Mouse (Mus musculus) activated CD4-positive, CD25-positive, alpha-beta regulatory T cell (primary cell): ENCODE data around the gene Garem2. TPM values are rescaled to one million over a fixed set of nuclear protein-coding genes. Genes with fewer than 3 reads are reported as not detected.

Experiments
- polyA plus RNA-seq, 2 experiments: library from polyadenylated mRNA; unstranded; fragments of 100-300 nt; shearing (Covaris generic); gene quantifications; one replicate each; pipeline ENCODE4 v1.2.1; 2017

Gene Garem2
- polyA plus RNA-seq, result under 1 TPM; 0.07 to 0.25 TPM

DNA sequence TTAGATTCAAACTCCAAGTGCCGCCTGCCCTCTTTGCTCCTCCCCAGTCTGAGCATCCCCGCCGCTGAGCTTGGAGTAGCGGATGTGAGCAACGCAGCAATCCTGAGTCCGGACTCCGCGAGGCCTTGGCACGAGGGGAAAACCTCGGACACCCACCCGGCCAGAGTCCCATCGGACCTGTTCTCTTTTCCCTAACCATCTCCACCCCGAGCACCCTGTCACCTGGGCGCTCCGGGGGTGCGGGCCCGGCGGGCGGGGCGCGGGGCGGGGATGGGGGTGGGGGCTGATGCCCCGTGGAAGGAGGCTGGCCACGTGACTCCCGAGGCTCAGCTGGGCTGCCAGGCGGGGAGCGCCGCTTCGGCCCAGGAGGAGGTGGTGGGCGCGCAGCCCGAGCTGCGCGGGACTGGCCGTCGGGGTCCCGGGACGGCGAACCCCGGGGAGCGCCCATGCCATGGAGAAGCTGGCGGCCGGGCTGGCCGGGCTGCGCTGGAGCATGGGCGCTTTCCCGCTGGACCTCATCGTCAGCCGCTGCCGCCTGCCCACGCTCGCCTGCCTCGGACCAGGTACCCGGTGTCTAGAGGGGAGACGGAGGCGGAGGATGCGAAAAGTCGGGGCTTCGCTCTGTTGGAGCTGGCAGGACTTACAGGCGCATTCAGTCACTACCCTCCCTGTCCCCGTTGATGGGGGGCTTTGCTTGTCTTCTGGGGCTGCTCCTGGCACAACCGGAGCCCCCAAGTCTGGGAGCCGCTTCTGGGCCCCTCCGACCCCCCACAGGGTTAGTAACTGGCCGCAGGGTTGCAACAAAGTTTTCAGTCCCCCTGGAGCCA is at the start of gene Garem2:
Garem2 (plus strand) TSS at position 321 of the 827 bp plus-strand sequence.

GRCm38 (mm10) chr5:30072825-30073821 is 31.8 kb upstream of the Garem2 start, which contains the start of gene Tyms:
Gene Tyms (minus strand): TSS chr5:30073617.

DNA sequence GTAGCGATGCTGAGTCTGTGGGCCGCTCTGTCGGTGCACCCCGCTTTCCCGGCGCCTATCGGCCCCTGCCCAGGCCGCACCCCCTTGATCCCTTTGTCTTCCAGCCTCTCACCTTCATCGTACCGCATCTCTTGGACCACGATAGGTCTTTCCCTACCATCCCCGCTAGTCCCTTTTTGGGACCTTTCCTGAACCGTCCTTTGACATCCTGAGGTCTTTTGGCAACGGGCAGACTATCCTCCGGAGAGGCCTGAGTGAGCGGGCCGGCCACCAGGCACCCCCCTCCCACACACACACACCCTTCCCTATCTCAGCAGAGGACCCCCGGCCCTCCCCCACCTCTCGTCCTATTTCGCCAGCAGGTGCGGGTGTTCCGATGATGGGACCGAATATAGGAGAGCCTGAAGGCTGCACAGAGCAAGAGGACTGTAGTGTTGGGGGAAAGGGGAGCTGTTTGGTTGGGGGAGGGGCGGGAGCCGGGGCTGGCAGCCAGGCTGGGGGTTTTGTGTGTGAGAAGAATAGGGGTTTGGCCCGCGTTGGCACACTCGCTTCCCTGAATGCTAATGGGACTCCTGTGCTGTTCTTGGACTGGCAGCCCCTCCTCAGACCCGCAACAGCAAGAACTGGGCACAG is 823 bp downstream of the Garem2 start, which contains the start of gene 3110082J24Rik:
3110082J24Rik (minus strand) TSS at position 419 of the 633 bp plus-strand sequence.

GRCm38 (mm10) chr5:30154474-30155394 is 49.8 kb downstream of the Garem2 start, which contains the start of the genes Hadha and Hadhb:
Gene Hadha (minus strand): TSS chr5:30155162.
Gene Hadhb (plus strand): TSS chr5:30155248.

Other genes with a start within 250 kb of the Garem2 start
- gene Il6, start 92.0 kb upstream of the Garem2 start, polyA plus RNA-seq, result under 1 TPM; 0.51 to 0.55 TPM
- 10 to 100 TPM; 70.2 to 80.7 TPM for gene Tyms, start 31.5 kb upstream of the Garem2 start, polyA plus RNA-seq
- not detected for gene 3110082J24Rik, start 925 bp downstream of the Garem2 start, polyA plus RNA-seq
- gene Hadha, start 50.0 kb downstream of the Garem2 start, polyA plus RNA-seq, result 10 to 100 TPM; 77.3 to 97.6 TPM
- 100 to 1,000 TPM; 168 to 184 TPM for gene Hadhb, start 50.1 kb downstream of the Garem2 start, polyA plus RNA-seq
- gene Adgrf3, start 100.6 kb downstream of the Garem2 start, polyA plus RNA-seq, result under 1 TPM in 1 of 2 experiments, not detected in 1; 0.41 TPM
- gene Selenoi, start 127.4 kb downstream of the Garem2 start, polyA plus RNA-seq, result 10 to 100 TPM; 18.7 to 20.9 TPM
- 10 to 100 TPM; 13.6 to 17.3 TPM for gene Drc1, start 176.2 kb downstream of the Garem2 start, polyA plus RNA-seq